Mouse (Mus musculus): Measurements from ENCODE around the gene Cphx3.
"Not testable (repeated sequence)": the region's sequence is repeated elsewhere in the genome, so short reads cannot be mapped to it uniquely, and the experiment has no call there.

GRCm38 (mm10) chr14:26035439-26035838 is 46.7 kb upstream of the Cphx3 start:
- TF ChIP-seq POLR2A (IDR thresholded peaks at IDR 0.05; ENCODE audit: extremely low read depth, insufficient read depth, low read length); CTCF (IDR thresholded peaks at IDR 0.05; ENCODE audit: low read depth, low read length): not testable (repeated sequence)
